Mouse (Mus musculus) embryonic fibroblast, embryonic 13.5 days (primary cell): ENCODE measurements around the gene Npm1. TPM values are rescaled to one million over a fixed set of nuclear protein-coding genes. Genes with fewer than 3 reads are reported as not detected.

Experiments
- H3K27ac ChIP-seq: 2 replicates; pipeline ENCODE4 v1.5.1; 2012; ENCODE audit warnings: low read length, control low read depth, inconsistent platforms; ENCODE audit not compliant: insufficient read depth
- H3K4me1 ChIP-seq: 2 replicates; pipeline ENCODE4 v1.6.1; 2011; ENCODE audit warnings: low read length; ENCODE audit not compliant: control insufficient read depth, insufficient read depth
- H3K4me3 ChIP-seq: 2 replicates; pipeline ENCODE4 v1.5.1; 2011; ENCODE audit warnings: mild to moderate bottlenecking, control low read depth, low read length; ENCODE audit not compliant: insufficient read depth
- CTCF ChIP-seq: IDR thresholded peaks from 2 replicates; pipeline ENCODE4 v1.5.1; 2011; ENCODE audit warnings: mild to moderate bottlenecking, control low read depth, low read length, moderate library complexity, borderline replicate concordance; ENCODE audit not compliant: insufficient read depth
- POLR2A ChIP-seq: IDR thresholded peaks from 2 replicates; pipeline ENCODE4 v1.6.1; 2011; ENCODE audit warnings: low read depth, mild to moderate bottlenecking, control low read depth, low read length, moderate library complexity
- polyA plus RNA-seq: library from polyadenylated mRNA; stranded (reverse); fragments of >200 nt; gene quantifications from 2 replicates; pipeline ENCODE4 v1.2.4, GENCODE M21; 2011; ENCODE audit warnings: low read depth; ENCODE audit not compliant: missing spikeins, insufficient read length

Gene Npm1
- polyA plus RNA-seq, 1 experiment, result 1,816 TPM

DNA sequence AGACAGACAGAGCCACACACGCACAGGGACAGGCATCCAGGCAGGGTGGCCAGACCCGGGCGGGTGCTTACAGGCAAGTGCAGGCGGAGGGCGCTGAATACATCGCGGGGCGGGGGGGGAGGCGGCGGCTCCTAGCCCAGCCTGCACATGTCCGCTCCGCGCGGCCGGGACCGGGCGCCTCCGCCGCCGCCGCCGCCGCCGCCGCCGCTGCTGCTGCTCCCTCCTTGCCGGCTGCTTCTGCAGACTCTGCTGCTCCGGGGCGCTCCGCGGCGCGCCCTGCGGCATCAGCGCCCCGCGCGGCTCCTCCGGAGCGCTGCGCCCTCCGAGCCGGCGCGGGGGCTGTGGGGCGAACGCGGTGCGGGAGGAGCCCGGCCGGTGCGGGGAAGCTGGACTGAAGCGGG lies 15.8 kb downstream of the Npm1 start, which contains the start of gene Fgf18:
Fgf18 (minus strand) TSS at position 230 of the 401 bp plus-strand sequence.
- TF ChIP-seq POLR2A (no peak), CTCF (no peak)
- H3K4me1 ChIP-seq, result peaks cover 3% of the 10 kb centered on the region; the same call in 1 of the 2 replicates
- peak within 1 kb of the TSS; percentile 19; the same call in 1 of the 2 replicates for H3K27ac ChIP-seq
- peak within 1 kb of the TSS; percentile 32 for H3K4me3 ChIP-seq

DNA sequence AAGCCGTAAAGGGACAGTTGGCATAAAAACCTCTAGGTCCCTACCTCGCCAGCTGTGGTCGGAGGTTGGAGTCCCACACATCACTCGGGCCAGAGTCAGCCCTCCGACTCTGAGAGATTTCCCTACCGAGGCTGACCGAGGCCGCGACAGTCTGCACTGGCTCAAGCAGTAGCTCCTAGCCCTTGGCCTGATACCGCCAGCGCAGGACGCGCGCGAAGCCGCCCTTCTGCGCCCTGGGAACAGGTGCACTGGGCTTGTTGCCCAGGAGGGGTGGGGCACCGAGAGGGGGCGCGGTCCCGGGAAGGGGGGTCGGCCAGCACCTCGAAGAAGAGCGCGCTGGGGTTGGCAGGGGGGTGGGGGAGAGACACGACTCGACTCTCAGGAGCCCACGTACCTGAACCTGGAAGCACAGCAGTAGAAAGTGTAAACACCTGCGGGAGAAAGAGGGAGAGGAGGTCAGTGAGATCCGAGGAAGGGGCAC lies 16.3 kb downstream of the Npm1 start:
- TF ChIP-seq CTCF (no peak), POLR2A (no peak)
- Histone ChIP-seq H3K4me3 (peak overlapping the region; percentile 32), H3K4me1 (peaks cover 3% of the 10 kb centered on the region; the same call in 1 of the 2 replicates), H3K27ac (no peak overlapping the region)

- Histone ChIP-seq H3K4me1 (peaks cover 3% of the 10 kb centered on the region; the same call in 1 of the 2 replicates), H3K27ac (no peak overlapping the region), H3K4me3 (no peak overlapping the region)
- TF ChIP-seq CTCF, result no peak
- TF ChIP-seq POLR2A, result no peak
Measured at GRCm38 (mm10) chr11:33146143-33146497, 16.9 kb downstream of the Npm1 start.

DNA sequence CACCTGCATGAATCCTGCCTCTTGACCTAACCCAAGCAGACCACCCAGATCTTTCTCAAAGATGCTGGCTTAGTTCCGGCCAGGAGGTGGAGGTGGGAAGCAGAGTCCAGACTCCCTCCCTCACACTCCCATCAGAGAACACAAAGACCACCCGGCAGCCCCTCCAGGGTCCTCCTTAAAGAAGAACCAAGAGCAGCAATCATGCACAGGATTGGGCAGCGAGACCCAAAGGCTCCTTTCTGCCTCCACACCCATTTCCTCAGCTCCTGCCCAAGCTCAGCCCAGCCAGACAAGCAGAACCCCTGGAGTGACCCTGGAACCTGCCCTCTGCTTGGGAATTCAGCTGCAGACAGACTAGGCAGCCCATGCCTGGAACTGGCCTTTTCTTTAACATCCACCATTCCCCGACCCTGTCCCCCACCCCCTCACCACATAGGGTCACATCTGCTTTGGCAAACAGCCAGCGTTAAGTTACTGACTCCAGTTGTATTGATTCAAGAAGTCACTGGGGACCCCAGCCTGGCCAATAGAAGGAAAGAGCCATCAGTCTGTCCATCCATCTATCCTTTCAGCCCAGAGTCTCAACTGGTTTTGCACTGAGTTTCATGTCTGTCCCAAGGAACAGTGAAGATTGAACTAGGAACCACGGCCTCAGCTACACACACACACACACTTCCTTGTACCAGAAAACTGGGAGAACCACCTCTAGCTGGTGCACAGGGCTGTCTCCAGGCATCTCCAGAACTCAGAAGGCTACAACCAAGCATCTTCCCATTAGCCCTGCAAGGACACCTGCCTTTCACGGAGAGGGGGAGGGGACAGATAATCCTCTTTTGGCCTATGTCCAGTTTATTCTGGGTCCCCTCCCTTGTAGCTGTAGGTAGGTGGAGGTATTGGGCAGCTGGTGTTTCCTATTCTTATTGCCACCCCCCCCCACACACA lies 17.5 kb downstream of the Npm1 start:
- Histone ChIP-seq H3K4me3 (no peak overlapping the region), H3K4me1 (peaks cover 3% of the 10 kb centered on the region; the same call in 1 of the 2 replicates), H3K27ac (no peak overlapping the region)
- TF ChIP-seq CTCF (no peak), POLR2A (no peak)

DNA sequence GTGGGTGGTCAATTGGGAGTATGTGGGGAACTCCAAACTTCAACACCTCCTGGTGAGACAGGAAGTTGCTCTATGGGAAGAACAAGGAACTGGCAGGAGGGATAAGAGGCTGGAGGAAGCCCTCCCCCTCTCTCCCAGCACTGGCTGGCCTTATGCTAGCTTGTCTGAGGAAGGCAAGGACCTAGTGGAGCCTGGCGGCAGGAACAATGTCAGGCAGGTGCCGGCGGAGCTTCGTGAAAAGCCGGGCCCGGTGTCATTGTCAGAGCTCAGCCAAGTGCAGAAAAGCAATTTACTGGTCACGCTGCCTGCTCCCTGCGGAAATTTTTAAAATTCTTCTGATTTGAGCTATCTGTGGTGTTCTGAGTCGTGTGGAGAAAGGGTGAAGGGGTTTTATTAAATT lies 19.1 kb downstream of the Npm1 start:
- Histone ChIP-seq H3K27ac (no peak overlapping the region), H3K4me3 (no peak overlapping the region), H3K4me1 (peaks cover 3% of the 10 kb centered on the region; the same call in 1 of the 2 replicates)
- no peak for TF ChIP-seq CTCF
- no peak for TF ChIP-seq POLR2A

- Histone ChIP-seq H3K4me1 (peaks cover 3% of the 10 kb centered on the region; the same call in 1 of the 2 replicates), H3K4me3 (no peak overlapping the region), H3K27ac (no peak overlapping the region)
- TF ChIP-seq POLR2A, result no peak
- no peak for TF ChIP-seq CTCF
Measured at GRCm38 (mm10) chr11:33142801-33143200, 20.2 kb downstream of the Npm1 start.

- no peak overlapping the region for H3K4me3 ChIP-seq
- no peak for TF ChIP-seq CTCF
- H3K27ac ChIP-seq, result no peak overlapping the region
- no peaks in the 10 kb centered on the region for H3K4me1 ChIP-seq
Measured at GRCm38 (mm10) chr11:33140111-33140460, 22.9 kb downstream of the Npm1 start.

GRCm38 (mm10) chr11:33139458-33140110 lies 23.4 kb downstream of the Npm1 start:
- Histone ChIP-seq H3K27ac (no peak overlapping the region), H3K4me1 (no peaks in the 10 kb centered on the region), H3K4me3 (no peak overlapping the region)
- TF ChIP-seq POLR2A, result no peak
- no peak for TF ChIP-seq CTCF

DNA sequence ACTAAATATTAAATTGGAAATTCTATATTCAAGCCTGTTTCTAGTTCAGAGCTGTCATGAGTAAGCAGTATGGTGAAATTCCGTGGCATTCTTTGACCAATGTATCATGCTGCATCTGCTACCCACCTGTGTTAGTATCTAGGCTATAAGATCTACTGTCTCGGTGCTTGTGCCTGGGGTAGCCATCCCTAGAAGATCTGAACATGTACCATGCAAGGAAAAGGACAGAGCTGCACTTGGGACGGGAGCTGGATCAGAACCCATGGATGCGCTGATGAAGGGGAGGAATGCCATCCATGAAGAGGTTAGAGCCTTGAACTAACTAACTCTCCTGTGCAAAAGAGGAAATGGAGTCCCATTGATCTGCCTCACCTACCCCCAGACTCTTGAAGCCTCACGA lies 24.3 kb downstream of the Npm1 start:
- H3K4me1 ChIP-seq, result no peaks in the 10 kb centered on the region
- no peak overlapping the region for H3K4me3 ChIP-seq
- H3K27ac ChIP-seq, result no peak overlapping the region
- no peak for TF ChIP-seq POLR2A

DNA sequence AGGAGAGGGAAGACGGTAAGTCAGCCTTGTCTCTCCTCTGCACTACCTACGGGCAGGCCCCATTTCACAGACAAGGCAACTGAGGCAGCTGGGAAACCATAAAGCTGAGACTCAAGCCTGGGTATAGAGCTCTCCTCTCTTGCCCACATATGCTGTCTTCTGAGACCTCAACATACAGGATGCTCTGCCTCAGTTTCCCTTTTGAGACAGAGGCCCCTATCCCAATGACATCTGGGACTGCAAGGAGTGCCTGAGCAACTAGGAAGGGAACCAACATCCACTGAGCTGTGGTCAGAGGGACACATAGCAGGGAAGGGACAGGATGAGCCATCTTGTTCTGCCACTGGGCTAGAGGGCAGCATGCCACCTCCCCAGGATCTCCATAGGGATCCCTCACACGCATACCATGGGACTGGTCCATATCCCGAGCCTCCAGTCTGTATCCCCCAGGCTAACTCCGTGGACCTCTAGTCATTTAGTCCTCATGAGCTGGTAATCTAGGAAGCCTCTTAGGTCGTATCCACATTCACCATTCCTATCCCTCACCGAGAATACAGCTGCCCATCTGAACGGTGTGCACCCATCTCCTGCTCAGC lies 28.5 kb downstream of the Npm1 start:
- TF ChIP-seq CTCF (no peak), POLR2A (no peak)
- Histone ChIP-seq H3K27ac (no peak overlapping the region), H3K4me3 (no peak overlapping the region), H3K4me1 (no peaks in the 10 kb centered on the region)
